Mouse (Mus musculus): ENCODE measurements around the gene Coq2.
A peak's percentile ranks its signal among the peaks of the same experiment; 100 is the strongest.

Coq2 gene

GRCm38 (mm10) chr5:100674711-100675376 is at the start of gene Coq2:
Gene Coq2, minus strand, starts transcription at chr5:100675140.
- peak; percentile 95 for DNase-seq (ENCODE audit: low read depth, low spot score)

DNA sequence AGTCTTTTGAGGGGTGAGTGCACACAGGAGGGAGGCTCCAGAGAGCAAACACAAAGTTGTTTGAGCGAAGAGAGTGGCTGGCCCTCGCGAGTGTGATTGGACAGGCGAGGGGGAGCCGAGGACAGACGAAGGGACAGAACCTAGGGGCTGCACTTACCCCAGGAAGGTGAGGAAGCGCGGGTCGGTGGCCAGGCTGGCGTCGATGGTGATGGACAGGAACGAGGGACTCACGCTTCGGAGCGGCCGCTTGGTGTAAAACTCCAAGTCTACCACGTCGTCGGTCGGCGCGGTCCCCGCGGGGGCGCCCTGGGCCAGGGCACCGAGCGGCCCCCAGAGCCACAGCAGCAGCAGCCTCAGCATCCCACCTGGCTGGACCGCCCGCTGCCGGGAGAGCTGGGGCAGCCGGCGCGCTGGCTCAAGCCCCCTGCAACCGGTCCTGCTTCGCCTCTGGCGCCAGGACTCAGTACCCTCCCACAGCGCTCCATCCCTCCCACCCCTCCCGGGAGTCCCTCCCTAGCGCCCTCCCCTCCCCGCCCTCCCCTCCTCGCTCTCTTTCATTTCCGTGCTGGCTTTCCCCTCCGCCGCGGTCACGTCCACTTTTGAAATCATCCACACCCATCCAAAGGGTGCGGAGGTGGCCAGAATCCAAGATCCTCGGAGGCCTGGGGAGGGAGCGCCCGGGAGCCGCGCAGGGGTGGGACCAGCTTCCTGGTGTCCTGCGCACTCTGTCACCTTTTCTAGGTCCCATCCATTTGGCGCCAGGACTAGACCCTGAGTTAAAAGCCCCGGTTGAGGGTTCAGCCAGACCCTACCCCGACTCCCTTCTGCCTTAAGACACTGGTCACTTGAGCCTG is 44.5 kb upstream of the Coq2 start, which contains the start of gene Hpse:
TSS of gene Hpse (minus strand) at position 482 of the 854 bp plus-strand sequence.
- DNase-seq (ENCODE audit: low read depth, low spot score), result peak; percentile 50

DNA sequence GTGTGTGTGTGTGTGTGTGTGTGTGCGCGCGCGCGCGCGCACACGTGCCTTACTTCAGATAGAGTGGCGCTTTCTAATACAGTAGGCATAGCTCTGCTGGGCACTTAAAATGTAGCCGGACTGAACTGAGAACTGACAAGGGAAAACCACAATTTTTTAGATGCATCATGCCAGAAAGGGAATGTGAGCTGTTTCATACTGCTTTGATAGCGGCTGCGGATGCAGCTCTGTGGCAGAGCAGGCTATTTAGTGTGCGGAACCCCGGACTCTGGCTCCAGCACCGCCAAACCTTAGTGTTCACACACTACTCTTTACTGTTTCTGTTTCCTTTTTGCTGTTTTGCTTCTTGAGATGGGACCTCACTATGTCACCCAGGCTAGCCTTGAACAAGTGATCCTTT is 41.8 kb upstream of the Coq2 start:
- DNase-seq (ENCODE audit: low read depth, low spot score), result no peak

DNA sequence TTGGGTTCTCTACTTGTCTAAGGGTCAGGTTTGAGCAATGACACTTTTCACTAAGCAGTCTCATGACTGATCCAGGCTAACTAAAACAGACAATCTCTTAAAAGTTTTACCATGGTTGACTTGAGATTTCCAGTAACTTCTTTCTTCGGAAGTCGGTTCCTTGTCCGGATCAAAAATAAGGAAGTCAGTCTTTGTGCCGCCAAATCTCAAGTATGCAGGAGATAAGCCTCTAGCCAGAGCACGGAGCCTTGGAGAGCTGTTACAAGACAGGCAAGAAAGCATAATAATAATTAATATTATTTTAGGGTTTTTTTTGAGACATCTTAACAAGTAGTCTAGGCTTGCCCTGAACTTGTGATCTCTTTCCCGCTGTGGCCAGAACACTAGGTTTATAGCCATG is 36.3 kb upstream of the Coq2 start:
- no peak for DNase-seq (ENCODE audit: low read depth, low spot score)

- no peak for DNase-seq (ENCODE audit: low read depth, low spot score)
These were observed 35.1 kb upstream of the Coq2 start for GRCm38 (mm10) chr5:100710012-100710411.

- DNase-seq (ENCODE audit: low read depth, low spot score), result no peak
These were observed 34.1 kb upstream of the Coq2 start for GRCm38 (mm10) chr5:100709035-100709434.

DNA sequence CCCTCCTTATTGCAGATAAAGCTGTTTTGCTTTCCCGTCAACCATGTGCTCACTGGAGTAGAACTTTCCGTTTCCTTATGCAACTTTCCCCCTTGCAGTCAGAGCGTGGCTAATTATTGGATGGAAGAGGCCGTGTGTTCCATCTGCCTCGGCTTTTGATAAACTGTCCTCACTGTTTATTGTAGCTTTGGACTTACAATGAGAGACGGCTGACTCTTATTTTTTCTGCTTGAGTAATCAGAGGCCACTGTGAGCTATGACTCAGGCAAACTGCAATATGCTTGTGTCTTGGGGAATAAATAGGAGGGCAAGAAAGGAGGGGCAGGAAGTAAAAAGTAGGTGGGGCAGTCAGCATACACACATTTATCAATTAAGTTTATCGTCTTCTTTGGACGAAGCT is 31.7 kb upstream of the Coq2 start:
- no peak for DNase-seq (ENCODE audit: low read depth, low spot score)

- peak; percentile 62 for DNase-seq (ENCODE audit: low read depth, low spot score)
These were observed 29.3 kb upstream of the Coq2 start for GRCm38 (mm10) chr5:100704272-100704671.

GRCm38 (mm10) chr5:100702325-100702724 is 27.4 kb upstream of the Coq2 start:
- DNase-seq (ENCODE audit: low read depth, low spot score), result no peak

GRCm38 (mm10) chr5:100700861-100701620 is 26.1 kb upstream of the Coq2 start:
- peak; percentile 72 for DNase-seq (ENCODE audit: low read depth, low spot score)

GRCm38 (mm10) chr5:100697886-100698285 is 22.9 kb upstream of the Coq2 start:
- no peak for DNase-seq (ENCODE audit: low read depth, low spot score)

DNA sequence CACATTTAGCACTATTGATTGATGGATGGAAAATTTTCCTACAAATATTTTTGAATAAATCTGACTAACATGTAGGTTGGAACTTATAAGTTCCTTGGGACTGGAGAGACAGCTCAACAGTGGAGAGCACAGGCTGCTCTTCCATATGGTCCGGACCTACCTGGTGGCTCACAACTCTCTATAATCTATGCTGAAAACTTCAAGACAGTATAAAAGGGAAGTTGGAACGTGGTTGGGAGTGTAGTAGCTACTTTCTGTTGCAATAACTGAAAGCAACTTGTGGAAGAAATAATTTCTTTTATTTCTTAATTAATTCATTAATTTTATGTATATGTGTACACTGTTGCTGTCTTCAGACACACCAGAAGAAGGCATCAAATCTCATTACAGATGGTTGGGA is 22.5 kb upstream of the Coq2 start:
- DNase-seq (ENCODE audit: low read depth, low spot score), result no peak

- peak; percentile 28 for DNase-seq (ENCODE audit: low read depth, low spot score)
These were observed 10.7 kb upstream of the Coq2 start for GRCm38 (mm10) chr5:100685631-100686030.

GRCm38 (mm10) chr5:100680542-100680933 is 5.6 kb upstream of the Coq2 start:
- no peak for DNase-seq (ENCODE audit: low read depth, low spot score)

DNA sequence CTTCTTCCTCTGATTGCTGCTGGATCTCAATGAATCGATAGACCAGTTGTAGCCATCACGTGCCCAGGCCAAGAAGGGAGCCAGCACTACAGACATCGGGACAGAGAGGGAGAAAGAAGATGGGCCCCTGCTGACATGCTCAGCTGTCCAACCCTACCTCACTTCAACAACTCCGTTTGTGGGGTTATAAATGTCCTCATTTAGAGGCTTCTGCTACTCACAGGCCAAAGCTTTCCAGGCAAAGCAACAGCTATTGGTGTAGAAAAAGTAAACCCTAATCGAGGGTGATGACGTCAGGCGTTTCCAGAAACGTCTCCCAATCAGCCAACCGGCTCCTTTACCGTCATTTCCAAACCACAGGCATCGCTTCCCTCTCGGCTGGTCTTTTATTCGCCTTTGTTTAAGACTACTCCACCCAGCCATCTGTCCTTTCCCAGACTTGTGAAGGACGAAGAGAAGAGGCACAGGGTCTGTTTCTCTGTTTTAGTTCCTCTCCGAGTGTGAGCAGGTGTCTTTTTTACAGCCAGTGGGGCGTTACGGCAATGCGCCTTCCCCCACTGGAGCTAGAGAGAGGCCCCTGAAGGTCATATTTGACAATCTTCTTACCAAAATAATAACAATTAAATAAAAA is 5.1 kb upstream of the Coq2 start:
- peak; percentile 91 for DNase-seq (ENCODE audit: low read depth, low spot score)

DNA sequence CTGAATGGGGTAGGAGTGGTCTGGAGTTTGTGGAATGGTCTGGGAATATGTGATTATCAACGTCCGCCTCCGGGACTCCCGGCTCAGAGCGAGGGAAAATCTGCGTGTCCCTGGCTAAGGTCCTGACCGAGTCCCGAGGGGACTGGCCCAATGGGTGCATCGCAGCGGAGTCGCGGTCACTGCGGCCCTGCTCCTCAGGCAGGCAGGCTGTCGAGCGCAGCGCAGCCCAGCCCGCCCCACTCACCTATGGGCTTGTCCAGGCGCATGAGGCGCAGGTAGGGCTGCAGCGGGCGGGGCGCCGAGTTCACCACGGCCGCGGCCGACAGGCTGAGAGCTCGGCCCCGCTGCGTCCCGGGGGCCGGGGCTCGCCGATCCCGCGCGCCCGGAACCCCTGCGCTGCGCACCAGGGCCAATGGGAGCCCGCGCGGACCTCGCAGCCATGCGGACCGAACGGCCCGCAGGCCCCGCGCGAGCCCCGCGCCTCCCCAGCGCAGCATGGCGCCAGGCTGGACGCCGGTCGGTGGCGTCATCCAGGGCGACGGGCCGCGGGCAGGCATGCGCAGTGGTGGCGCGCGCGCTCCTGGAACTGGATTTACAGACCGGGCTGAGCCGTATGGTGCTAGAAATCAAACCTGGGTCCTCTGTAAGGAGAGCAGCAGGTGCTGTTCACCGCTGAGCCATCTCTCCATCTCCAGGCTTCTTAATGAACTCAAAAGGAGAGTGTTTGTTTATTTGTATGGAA is 1.0 kb downstream of the Coq2 start:
- peak; percentile 89 for DNase-seq (ENCODE audit: low read depth, low spot score)

DNA sequence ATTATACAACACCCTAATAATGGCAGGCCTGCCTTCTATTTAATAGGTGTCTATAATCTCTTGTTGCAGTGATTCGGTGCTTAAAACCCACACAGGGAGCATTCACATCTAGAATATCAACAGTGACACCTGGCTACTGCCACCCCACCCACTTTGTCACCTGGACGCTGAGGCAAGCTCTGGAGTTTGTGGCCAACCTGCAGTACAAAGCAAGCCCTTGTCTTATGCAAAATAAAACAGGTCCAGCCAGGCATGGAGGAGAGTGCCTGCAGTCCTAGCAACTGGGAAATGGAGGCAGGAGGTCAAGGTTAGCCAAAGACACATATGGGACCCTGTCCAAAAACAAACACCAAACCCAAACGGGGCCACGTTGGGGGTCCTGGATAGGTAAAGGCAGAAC is 2.5 kb downstream of the Coq2 start:
- no peak for DNase-seq (ENCODE audit: low read depth, low spot score)

- DNase-seq (ENCODE audit: low read depth, low spot score), result no peak
These were observed 3.0 kb downstream of the Coq2 start for GRCm38 (mm10) chr5:100671897-100672296.

- DNase-seq (ENCODE audit: low read depth, low spot score), result peak; percentile 79
These were observed 3.5 kb downstream of the Coq2 start for GRCm38 (mm10) chr5:100671398-100671797.

DNA sequence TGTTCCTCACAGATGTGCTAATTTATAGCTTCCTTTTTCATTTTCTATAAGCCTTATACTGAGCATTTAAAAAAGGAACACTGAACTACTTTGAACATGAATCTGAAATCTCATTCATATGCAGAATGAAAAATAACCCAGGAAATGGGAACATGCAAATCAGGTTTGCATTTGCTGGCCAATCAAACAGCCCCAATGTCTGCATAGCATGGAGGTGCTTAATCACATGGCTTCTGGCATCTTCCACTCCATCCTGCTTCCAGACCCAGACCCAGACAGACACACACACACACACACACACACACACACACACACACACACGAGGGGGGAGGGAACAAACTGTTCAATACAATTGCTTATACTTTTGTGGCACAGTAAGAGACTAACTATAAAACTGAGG is 8.0 kb downstream of the Coq2 start:
- no peak for DNase-seq (ENCODE audit: low read depth, low spot score)

- peak; percentile 72 for DNase-seq (ENCODE audit: low read depth, low spot score)
These were observed 11.1 kb downstream of the Coq2 start for GRCm38 (mm10) chr5:100663854-100664253.
